Mouse (Mus musculus) neural tube, embryonic 15.5 days (tissue): ENCODE data around the gene Tmem52. TPM values are rescaled to one million over a fixed set of nuclear protein-coding genes. Genes with fewer than 3 reads are reported as not detected.
"Not testable (repeated sequence)": the region's sequence is repeated elsewhere in the genome, so short reads cannot be mapped to it uniquely, and the experiment has no call there.

Experiments
- ATAC-seq: fragments of 200-750 bp; cut with Nextera tagmentation; 2 replicates; pipeline ENCODE4 v1.8.0; 2017; ENCODE audit warnings: mild to moderate bottlenecking, moderate TSS enrichment, moderate library complexity; ENCODE audit not compliant: low FRiP score
- H3K27ac ChIP-seq: fragments of 300-500 bp; sonication (generic); replicated peaks from 2 replicates; pipeline ENCODE4 v1.5.1; 2015; ENCODE audit warnings: mild to moderate bottlenecking, inconsistent platforms
- H3K27me3 ChIP-seq: fragments of 300-500 bp; sonication (generic); replicated peaks from 2 replicates; pipeline ENCODE4 v1.6.1; 2015; ENCODE audit warnings: inconsistent platforms
- H3K36me3 ChIP-seq: fragments of 300-500 bp; sonication (generic); 2 replicates; pipeline ENCODE4 v1.6.1; 2015; ENCODE audit warnings: inconsistent platforms
- H3K4me1 ChIP-seq: fragments of 300-500 bp; sonication (generic); 2 replicates; pipeline ENCODE4 v1.6.1; 2015; ENCODE audit warnings: inconsistent platforms
- H3K4me2 ChIP-seq: fragments of 300-500 bp; sonication (generic); 2 replicates; pipeline ENCODE4 v1.6.1; 2015; ENCODE audit warnings: inconsistent platforms, mild to moderate bottlenecking, moderate library complexity
- H3K4me3 ChIP-seq: fragments of 300-500 bp; sonication (generic); replicated peaks from 2 replicates; pipeline ENCODE4 v1.5.1; 2015; ENCODE audit warnings: mild to moderate bottlenecking, inconsistent platforms
- H3K9ac ChIP-seq: fragments of 300-500 bp; sonication (generic); replicated peaks from 2 replicates; pipeline ENCODE4 v1.6.1; 2015; ENCODE audit warnings: mild to moderate bottlenecking, inconsistent platforms
- H3K9me3 ChIP-seq: fragments of 300-500 bp; sonication (generic); replicated peaks from 2 replicates; pipeline ENCODE4 v1.6.1; 2016; ENCODE audit warnings: inconsistent platforms
- WGBS: fragments of 180-500 bp; shearing (Covaris S2); methylation state at CpG from one replicate; pipeline ENCODE4 v1.1.7; 2015; ENCODE audit warnings: mixed read lengths; 5-methylcytosine and 5-hydroxymethylcytosine counted together
- polyA plus RNA-seq: library from polyadenylated mRNA; unstranded; fragments of >200 nt; fragmentation: Nextera tagmentation; extraction: Ambion mirVana; gene quantifications from 2 replicates; pipeline ENCODE4 v1.2.1, GENCODE M21; 2015

Tmem52 gene
- polyA plus RNA-seq, 1 experiment from 2014 or later: 0.28 TPM

GRCm38 (mm10) chr4:155473319-155473718 is 4.4 kb downstream of the Tmem52 start:
- H3K27ac ChIP-seq: no peak overlapping the region

GRCm38 (mm10) chr4:155473796-155474195 is 4.9 kb downstream of the Tmem52 start:
- not testable (repeated sequence) for H3K4me3 ChIP-seq, H3K9me3 ChIP-seq, H3K27ac ChIP-seq, ATAC-seq, H3K4me2 ChIP-seq, H3K4me1 ChIP-seq, H3K27me3 ChIP-seq, H3K36me3 ChIP-seq, H3K9ac ChIP-seq
- WGBS: 52% methylated on average over 2 of the region's 2 CpGs

More at GRCm38 (mm10) chr4:155473319-155473718, 4.4 kb downstream of the Tmem52 start:
- Histone ChIP-seq H3K4me3 (no peak overlapping the region), H3K27me3 (peaks cover 6% of the 10 kb centered on the region), H3K9ac (no peak overlapping the region), H3K4me2 (no peak overlapping the region), H3K36me3 (no peaks in the 10 kb centered on the region), H3K4me1 (peaks cover 4% of the 10 kb centered on the region), H3K9me3 (no peaks in the 10 kb centered on the region)
- 62% methylated on average over 5 of the region's 5 CpGs for WGBS
- no peak for ATAC-seq

- H3K9ac ChIP-seq: no peak overlapping the region
- H3K27ac ChIP-seq: no peak overlapping the region
- peak overlapping the region; percentile 45 for H3K4me2 ChIP-seq
- no peaks in the 10 kb centered on the region for H3K9me3 ChIP-seq
- peaks cover 9% of the 10 kb centered on the region; the same call in 1 of the 2 replicates for H3K27me3 ChIP-seq
- ATAC-seq: peak; percentile 63; the same call in 1 of the 2 replicates
- peaks cover 8% of the 10 kb centered on the region for H3K4me1 ChIP-seq
- H3K4me3 ChIP-seq: 0 out of 2 replicates have a peak overlapping the region, but pooled peaks have one; percentile 14
- WGBS: 24% methylated on average over 28 of the region's 28 CpGs
- H3K36me3 ChIP-seq: no peaks in the 10 kb centered on the region
These were observed 12.6 kb downstream of the Tmem52 start for GRCm38 (mm10) chr4:155481381-155482124.

DNA sequence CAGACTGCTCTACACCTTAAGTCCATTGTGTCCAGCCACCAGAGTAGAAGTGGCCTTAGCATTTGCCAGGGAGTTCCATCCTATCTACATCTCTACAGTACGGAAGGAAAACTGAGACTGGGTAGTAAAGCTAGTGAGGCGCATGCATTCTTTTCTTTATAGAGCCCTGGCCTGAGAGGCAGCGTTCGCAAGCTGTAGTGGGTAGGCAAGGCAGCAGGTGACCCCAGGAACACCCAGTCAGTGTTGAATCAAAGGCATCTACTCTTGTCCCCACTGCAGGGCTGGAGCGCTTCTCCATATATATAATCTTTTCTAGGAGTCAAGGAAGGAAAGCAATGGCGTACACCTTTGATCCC is 13.2 kb downstream of the Tmem52 start:
- ATAC-seq: no peak
- H3K9me3 ChIP-seq: no peaks in the 10 kb centered on the region
- no peak overlapping the region for H3K9ac ChIP-seq
- 89% methylated on average over 6 of the region's 6 CpGs for WGBS
- H3K4me3 ChIP-seq: no peak overlapping the region
- no peak overlapping the region; the same call in 1 of the 2 replicates for H3K4me2 ChIP-seq
- H3K4me1 ChIP-seq: peaks cover 8% of the 10 kb centered on the region
- no peak overlapping the region for H3K27ac ChIP-seq
- peaks cover 9% of the 10 kb centered on the region; the same call in 1 of the 2 replicates for H3K27me3 ChIP-seq
- no peaks in the 10 kb centered on the region for H3K36me3 ChIP-seq

DNA sequence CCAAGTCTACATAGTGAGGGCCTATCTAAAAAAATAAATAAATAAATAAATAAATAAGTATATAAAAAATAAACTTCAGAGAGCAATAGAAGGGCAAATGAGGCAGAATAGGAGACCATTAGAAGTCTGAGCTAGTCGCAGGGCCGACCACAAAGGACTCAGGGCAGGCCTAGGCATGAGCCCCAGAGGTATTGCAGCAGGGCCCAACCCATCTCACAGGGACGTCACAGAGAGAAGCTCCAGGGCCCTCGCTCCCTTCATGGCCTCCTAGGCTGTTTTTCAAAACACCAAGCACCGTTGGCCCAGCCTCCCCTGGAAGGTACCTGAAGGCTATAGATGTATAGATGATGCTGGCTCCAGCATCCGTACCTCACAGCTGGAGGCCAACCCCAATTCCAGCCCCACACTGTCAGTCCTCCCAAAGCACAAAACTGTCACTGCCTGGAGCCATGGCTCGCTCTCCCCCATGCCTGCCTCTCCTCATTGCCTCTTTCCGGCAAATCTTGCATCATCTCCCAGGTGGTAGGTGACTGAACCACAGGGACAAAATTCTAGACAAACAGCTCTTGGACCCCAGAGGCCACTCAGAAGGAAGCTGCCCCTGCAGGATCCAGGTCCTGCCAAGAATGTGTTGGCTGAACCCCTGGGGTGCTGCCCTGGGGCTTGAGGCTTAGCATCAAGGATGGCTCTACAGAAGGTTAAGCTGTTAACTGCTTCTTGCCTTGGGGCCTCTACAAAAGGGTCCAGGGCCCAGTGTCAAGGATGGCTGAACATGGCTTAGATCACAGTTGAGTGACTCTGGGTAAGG is 14.0 kb downstream of the Tmem52 start:
- no peaks in the 10 kb centered on the region for H3K36me3 ChIP-seq
- no peak overlapping the region for H3K27ac ChIP-seq
- no peak overlapping the region for H3K4me3 ChIP-seq
- no peak for ATAC-seq
- H3K9ac ChIP-seq: no peak overlapping the region
- peaks cover 9% of the 10 kb centered on the region; the same call in 1 of the 2 replicates for H3K27me3 ChIP-seq
- H3K9me3 ChIP-seq: no peaks in the 10 kb centered on the region
- 72% methylated on average over 8 of the region's 8 CpGs for WGBS
- H3K4me1 ChIP-seq: peaks cover 12% of the 10 kb centered on the region
- no peak overlapping the region for H3K4me2 ChIP-seq

- no peak overlapping the region for H3K9ac ChIP-seq
- peaks cover 31% of the 10 kb centered on the region for H3K4me1 ChIP-seq
- no peak overlapping the region for H3K4me2 ChIP-seq
- 93% methylated on average over 3 of the region's 3 CpGs for WGBS
- H3K27me3 ChIP-seq: peaks cover 5% of the 10 kb centered on the region; the same call in 1 of the 2 replicates
- no peak overlapping the region for H3K4me3 ChIP-seq
- ATAC-seq: no peak
- H3K27ac ChIP-seq: no peak overlapping the region
- H3K36me3 ChIP-seq: no peaks in the 10 kb centered on the region
- no peaks in the 10 kb centered on the region for H3K9me3 ChIP-seq
These were observed 16.6 kb downstream of the Tmem52 start for GRCm38 (mm10) chr4:155485521-155485920.

DNA sequence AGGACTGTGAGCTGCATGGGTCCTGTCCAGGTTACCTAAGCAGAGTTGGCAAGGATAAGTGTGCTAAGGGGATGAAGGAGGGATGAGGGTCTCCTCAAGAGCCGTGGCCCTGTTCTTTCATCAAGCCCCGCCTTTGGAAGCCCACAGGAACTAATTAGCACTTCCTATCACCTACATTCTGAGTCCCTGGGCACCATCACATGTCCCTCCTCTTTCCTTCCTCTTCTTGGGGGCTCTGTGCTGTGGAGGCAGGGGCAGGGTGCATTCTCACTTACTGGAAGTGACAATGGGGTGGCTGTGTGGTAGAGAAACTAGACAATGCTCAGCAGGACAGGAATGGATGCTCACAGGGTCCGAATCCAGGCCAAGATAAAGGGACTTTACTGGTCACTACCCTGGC is 18.8 kb downstream of the Tmem52 start:
- no peaks in the 10 kb centered on the region for H3K27me3 ChIP-seq
- H3K4me3 ChIP-seq: no peak overlapping the region
- WGBS: 62% methylated on average over 3 of the region's 3 CpGs
- H3K27ac ChIP-seq: peak overlapping the region; percentile 39; the same call in 1 of the 2 replicates
- H3K36me3 ChIP-seq: no peaks in the 10 kb centered on the region
- H3K4me2 ChIP-seq: no peak overlapping the region
- no peak overlapping the region for H3K9ac ChIP-seq
- no peak for ATAC-seq
- no peaks in the 10 kb centered on the region for H3K9me3 ChIP-seq
- H3K4me1 ChIP-seq: peaks cover 27% of the 10 kb centered on the region

- H3K9ac ChIP-seq: no peak overlapping the region
- H3K36me3 ChIP-seq: no peaks in the 10 kb centered on the region
- H3K27ac ChIP-seq: peak overlapping the region; percentile 39
- no peaks in the 10 kb centered on the region for H3K9me3 ChIP-seq
- H3K4me1 ChIP-seq: peaks cover 33% of the 10 kb centered on the region
- ATAC-seq: no peak
- no peaks in the 10 kb centered on the region for H3K27me3 ChIP-seq
- no peak overlapping the region for H3K4me3 ChIP-seq
- H3K4me2 ChIP-seq: no peak overlapping the region; the same call in 1 of the 2 replicates
- 85% methylated on average over 8 of the region's 8 CpGs for WGBS
These were observed 19.5 kb downstream of the Tmem52 start for GRCm38 (mm10) chr4:155488232-155489025.

GRCm38 (mm10) chr4:155489101-155489970 is 20.4 kb downstream of the Tmem52 start:
- ATAC-seq: no peak
- Histone ChIP-seq H3K4me3 (no peak overlapping the region), H3K4me1 (peaks cover 43% of the 10 kb centered on the region), H3K9ac (no peak overlapping the region), H3K9me3 (no peaks in the 10 kb centered on the region), H3K27ac (peak overlapping the region; percentile 39; the same call in 1 of the 2 replicates), H3K27me3 (no peaks in the 10 kb centered on the region), H3K4me2 (no peak overlapping the region), H3K36me3 (no peaks in the 10 kb centered on the region)
- 83% methylated on average over 9 of the region's 9 CpGs for WGBS

GRCm38 (mm10) chr4:155490456-155490855 is 21.5 kb downstream of the Tmem52 start:
- WGBS: 17% methylated on average over 5 of the region's 5 CpGs
- ATAC-seq: no peak
- peaks cover 54% of the 10 kb centered on the region for H3K4me1 ChIP-seq

More at GRCm38 (mm10) chr4:155490456-155490855, 21.5 kb downstream of the Tmem52 start:
- no peaks in the 10 kb centered on the region for H3K27me3 ChIP-seq
- H3K9ac ChIP-seq: peak overlapping the region; percentile 100
- H3K4me3 ChIP-seq: peak overlapping the region; percentile 97
- peak overlapping the region; percentile 71 for H3K4me2 ChIP-seq
- no peaks in the 10 kb centered on the region for H3K9me3 ChIP-seq
- H3K36me3 ChIP-seq: no peaks in the 10 kb centered on the region
- peak overlapping the region; percentile 95 for H3K27ac ChIP-seq
